Mouse (Mus musculus) heart, postnatal 0 days (tissue): ENCODE results near the gene Samd3.

Experiments used
- CTCF ChIP-seq: IDR thresholded peaks from 2 replicates; pipeline ENCODE4 v1.5.1; 2016; ENCODE audit warnings: antibody characterized with exemption, control low read depth, low read depth
- EP300 ChIP-seq: IDR thresholded peaks from 2 replicates; pipeline ENCODE4 v1.6.1; 2016; ENCODE audit warnings: antibody characterized with exemption, low read depth

- TF ChIP-seq CTCF (no peak), EP300 (no peak)
These were observed 8.8 kb upstream of the Samd3 start for GRCm38 (mm10) chr10:26220729-26221128.
